Mouse (Mus musculus): ENCODE results near the gene Cd63. TPM values are rescaled to one million over a fixed set of nuclear protein-coding genes. Genes with fewer than 3 reads are reported as not detected.

Gene Cd63
- polyA plus RNA-seq, 2 experiments, result 448 to 957 TPM

GRCm38 (mm10) chr10:128929638-128930378 is 29.0 kb downstream of the Cd63 start:
- Histone ChIP-seq H3K4me1 (ENCODE audit: control insufficient read depth, insufficient read depth, low read length) (peaks cover 3% of the 10 kb centered on the region; the same call in 1 of the 2 replicates), H3K9me3 (ENCODE audit: control insufficient read depth, low read length) (no peaks in the 10 kb centered on the region), H3K27me3 (ENCODE audit: control insufficient read depth, insufficient read depth, low read length) (peaks cover 27% of the 10 kb centered on the region), H3K4me3 (replicated peaks; ENCODE audit: low read length) (no peak overlapping the region), H3K9ac (ENCODE audit: low read depth, low read length, severe bottlenecking) (no peak overlapping the region), H3K27ac (replicated peaks; ENCODE audit: low read depth, low read length) (no peak overlapping the region), H3K4me2 (replicated peaks; ENCODE audit: low read depth, low read length, severe bottlenecking) (no peak overlapping the region), H3K36me3 (ENCODE audit: control insufficient read depth, insufficient read depth, low read length) (no peaks in the 10 kb centered on the region)
- ATAC-seq (ENCODE audit: low FRiP score, low read depth) (no peak), DNase-seq (ENCODE audit: low spot score) (no peak)
- no peak for TF ChIP-seq POLR2A (IDR thresholded peaks at IDR 0.05; ENCODE audit: borderline replicate concordance, extremely low read depth, insufficient read depth, insufficient read length)
- 58% methylated on average over 7 of the region's 7 CpGs for WGBS

DNA sequence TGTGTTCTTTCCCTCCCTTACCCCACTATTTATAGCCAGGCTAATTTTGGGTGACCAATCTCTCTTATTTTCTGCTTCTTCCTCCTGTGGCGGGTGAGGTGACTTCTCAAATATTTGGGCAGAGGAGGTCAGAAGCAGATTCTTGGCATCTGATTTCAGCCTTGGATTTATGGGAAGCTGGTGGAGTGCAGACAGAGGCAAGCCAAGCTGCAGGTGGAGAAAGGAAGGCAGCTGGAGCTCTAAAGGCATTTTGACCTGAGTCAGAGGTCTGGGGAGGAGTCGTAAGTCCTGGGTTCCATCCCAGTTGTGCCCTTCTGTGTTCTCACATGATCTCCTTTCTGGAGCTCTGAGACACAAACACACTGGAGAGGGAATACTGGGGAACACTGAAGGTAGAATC is 30.7 kb downstream of the Cd63 start:
- WGBS, result 51% methylated on average over 2 of the region's 2 CpGs
- ATAC-seq (ENCODE audit: low FRiP score, low read depth), result no peak

DNA sequence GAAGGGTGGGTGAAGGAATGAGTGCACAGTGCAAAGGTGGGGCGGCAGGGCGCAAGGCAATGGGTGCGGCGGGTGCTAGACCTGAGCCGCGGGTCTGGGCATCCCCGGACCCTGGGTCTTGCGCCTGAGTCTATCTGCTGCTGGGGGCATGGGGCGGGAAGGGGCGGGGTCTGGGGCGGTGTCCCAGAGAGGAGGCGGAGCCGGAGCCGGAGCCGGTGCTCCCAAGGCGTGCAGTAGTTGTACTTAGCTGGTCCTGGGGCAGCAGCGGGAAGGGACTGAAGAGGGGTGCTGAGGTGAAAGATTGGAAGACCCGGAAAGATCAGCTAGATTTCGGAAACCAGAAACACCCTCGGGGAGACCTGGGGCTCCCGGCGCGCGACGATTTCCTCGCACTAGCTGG is 32.8 kb downstream of the Cd63 start, which contains the start of gene Itga7:
Gene Itga7 (plus strand): TSS at position 245 of the 400 bp plus-strand sequence.
- no peak for TF ChIP-seq POLR2A (IDR thresholded peaks at IDR 0.05; ENCODE audit: borderline replicate concordance, extremely low read depth, insufficient read depth, insufficient read length)
- Histone ChIP-seq H3K9ac (ENCODE audit: low read depth, low read length, severe bottlenecking) (peak within 1 kb of the TSS; percentile 31), H3K27me3 (ENCODE audit: control insufficient read depth, insufficient read depth, low read length) (peaks cover 40% of the 10 kb centered on the region), H3K4me2 (replicated peaks; ENCODE audit: low read depth, low read length, severe bottlenecking) (peak within 1 kb of the TSS; percentile 78), H3K9me3 (ENCODE audit: control insufficient read depth, low read length) (no peaks in the 10 kb centered on the region), H3K4me1 (ENCODE audit: control insufficient read depth, insufficient read depth, low read length) (peaks cover 3% of the 10 kb centered on the region; the same call in 1 of the 2 replicates), H3K36me3 (ENCODE audit: control insufficient read depth, insufficient read depth, low read length) (no peaks in the 10 kb centered on the region), H3K4me3 (replicated peaks; ENCODE audit: low read length) (peak within 1 kb of the TSS; percentile 42), H3K27ac (replicated peaks; ENCODE audit: low read depth, low read length) (no peak within 1 kb of the TSS)
- DNase-seq (ENCODE audit: low spot score) (peak; percentile 14), ATAC-seq (ENCODE audit: low FRiP score, low read depth) (peak; percentile 58)
- 0% methylated on average over 24 of the region's 26 CpGs for WGBS

More for the DNA sequence above, 30.7 kb downstream of the Cd63 start:
- H3K9ac ChIP-seq (ENCODE audit: low read depth, low read length, severe bottlenecking), result no peak overlapping the region
- H3K9me3 ChIP-seq (ENCODE audit: control insufficient read depth, low read length), result no peaks in the 10 kb centered on the region
- H3K27ac ChIP-seq (replicated peaks; ENCODE audit: low read depth, low read length), result no peak overlapping the region
- no peaks in the 10 kb centered on the region for H3K36me3 ChIP-seq (ENCODE audit: control insufficient read depth, insufficient read depth, low read length)
- TF ChIP-seq POLR2A (IDR thresholded peaks at IDR 0.05; ENCODE audit: borderline replicate concordance, extremely low read depth, insufficient read depth, insufficient read length), result no peak
- no peak overlapping the region for H3K4me2 ChIP-seq (replicated peaks; ENCODE audit: low read depth, low read length, severe bottlenecking)
- peaks cover 3% of the 10 kb centered on the region; the same call in 1 of the 2 replicates for H3K4me1 ChIP-seq (ENCODE audit: control insufficient read depth, insufficient read depth, low read length)
- DNase-seq (ENCODE audit: low spot score), result no peak
- H3K27me3 ChIP-seq (ENCODE audit: control insufficient read depth, insufficient read depth, low read length), result peaks cover 40% of the 10 kb centered on the region
- H3K4me3 ChIP-seq (replicated peaks; ENCODE audit: low read length), result no peak overlapping the region

GRCm38 (mm10) chr10:128933976-128934721 is 33.4 kb downstream of the Cd63 start:
- no peak for TF ChIP-seq POLR2A (IDR thresholded peaks at IDR 0.05; ENCODE audit: borderline replicate concordance, extremely low read depth, insufficient read depth, insufficient read length)
- ATAC-seq (ENCODE audit: low FRiP score, low read depth) (no peak), DNase-seq (ENCODE audit: low spot score) (no peak)
- peaks cover 40% of the 10 kb centered on the region for H3K27me3 ChIP-seq (ENCODE audit: control insufficient read depth, insufficient read depth, low read length)
- no peaks in the 10 kb centered on the region for H3K36me3 ChIP-seq (ENCODE audit: control insufficient read depth, insufficient read depth, low read length)
- peaks cover 3% of the 10 kb centered on the region; the same call in 1 of the 2 replicates for H3K4me1 ChIP-seq (ENCODE audit: control insufficient read depth, insufficient read depth, low read length)
- 4% methylated on average over 18 of the region's 21 CpGs for WGBS
- H3K4me3 ChIP-seq (replicated peaks; ENCODE audit: low read length), result peak overlapping the region; percentile 42
- peak overlapping the region; percentile 31 for H3K9ac ChIP-seq (ENCODE audit: low read depth, low read length, severe bottlenecking)
- H3K4me2 ChIP-seq (replicated peaks; ENCODE audit: low read depth, low read length, severe bottlenecking), result peak overlapping the region; percentile 78
- H3K9me3 ChIP-seq (ENCODE audit: control insufficient read depth, low read length), result no peaks in the 10 kb centered on the region
- no peak overlapping the region for H3K27ac ChIP-seq (replicated peaks; ENCODE audit: low read depth, low read length)

DNA sequence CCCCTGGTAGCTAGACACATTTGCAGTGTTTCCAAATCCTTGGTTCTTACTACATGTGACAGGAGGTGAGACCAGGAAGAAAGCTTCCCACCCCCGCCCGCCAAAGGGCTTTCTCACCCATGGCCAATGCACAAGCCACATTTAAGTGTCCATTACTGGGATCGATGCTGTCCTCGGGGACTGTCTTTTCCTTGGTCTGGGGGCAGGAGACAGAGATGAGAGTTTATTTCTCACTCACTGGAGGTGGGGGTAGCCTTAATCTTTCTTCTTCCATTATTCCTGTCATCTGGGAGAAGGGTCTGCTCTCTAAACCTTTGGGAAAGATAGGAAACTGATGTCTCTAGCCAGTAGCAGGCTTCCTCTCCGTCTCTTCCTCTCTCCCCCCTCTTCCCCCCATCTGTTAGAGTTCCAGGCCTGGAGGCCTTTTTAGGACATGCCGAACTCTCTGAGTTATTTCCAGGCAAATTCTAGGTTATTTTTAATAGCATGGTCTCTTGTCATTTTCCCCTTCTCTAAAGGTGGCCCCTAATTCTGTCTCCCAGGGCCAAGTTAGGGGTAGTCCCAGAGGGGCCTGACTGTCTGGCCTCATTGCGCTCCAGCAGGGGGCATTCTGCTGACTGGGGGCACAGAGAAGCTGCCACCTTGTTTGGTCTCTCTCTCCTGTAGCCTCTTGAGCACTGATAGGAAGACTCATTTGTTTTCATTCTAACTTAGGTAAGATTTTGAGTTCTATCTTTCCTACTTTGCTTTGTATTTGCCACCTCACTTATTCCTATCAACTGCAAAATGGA is 34.4 kb downstream of the Cd63 start:
- H3K9ac ChIP-seq (ENCODE audit: low read depth, low read length, severe bottlenecking), result no peak overlapping the region
- WGBS, result 56% methylated on average over 7 of the region's 7 CpGs
- no peak overlapping the region for H3K4me2 ChIP-seq (replicated peaks; ENCODE audit: low read depth, low read length, severe bottlenecking)
- no peak for DNase-seq (ENCODE audit: low spot score)
- ATAC-seq (ENCODE audit: low FRiP score, low read depth), result no peak
- H3K4me1 ChIP-seq (ENCODE audit: control insufficient read depth, insufficient read depth, low read length), result peaks cover 3% of the 10 kb centered on the region; the same call in 1 of the 2 replicates
- no peak overlapping the region for H3K4me3 ChIP-seq (replicated peaks; ENCODE audit: low read length)
- no peaks in the 10 kb centered on the region for H3K9me3 ChIP-seq (ENCODE audit: control insufficient read depth, low read length)
- no peak for TF ChIP-seq POLR2A (IDR thresholded peaks at IDR 0.05; ENCODE audit: borderline replicate concordance, extremely low read depth, insufficient read depth, insufficient read length)
- peaks cover 40% of the 10 kb centered on the region for H3K27me3 ChIP-seq (ENCODE audit: control insufficient read depth, insufficient read depth, low read length)
- H3K36me3 ChIP-seq (ENCODE audit: control insufficient read depth, insufficient read depth, low read length), result no peaks in the 10 kb centered on the region
- H3K27ac ChIP-seq (replicated peaks; ENCODE audit: low read depth, low read length), result no peak overlapping the region
